Mouse (Mus musculus) small intestine, adult 2 months (tissue): ENCODE data around the gene Tedc1. TPM values are rescaled to one million over a fixed set of nuclear protein-coding genes. Genes with fewer than 3 reads are reported as not detected.

Source experiments
- H3K27ac ChIP-seq: fragments of 200-500 bp; 2 replicates; pipeline ENCODE4 v1.5.1; 2012; ENCODE audit warnings: low read depth, low read length, control low read depth, inconsistent platforms; ENCODE audit not compliant: insufficient read depth
- H3K27me3 ChIP-seq: fragments of 200-500 bp; 2 replicates; pipeline ENCODE4 v1.6.1; 2012; ENCODE audit warnings: mild to moderate bottlenecking, moderate library complexity, low read length, inconsistent platforms; ENCODE audit not compliant: control insufficient read depth, insufficient read depth
- H3K36me3 ChIP-seq: fragments of 200-500 bp; 2 replicates; pipeline ENCODE4 v1.6.1; 2012; ENCODE audit warnings: mild to moderate bottlenecking, low read length, control low read depth, inconsistent platforms; ENCODE audit not compliant: control insufficient read depth, insufficient read depth
- H3K4me1 ChIP-seq: fragments of 200-500 bp; 2 replicates; pipeline ENCODE4 v1.6.1; 2012; ENCODE audit warnings: low read length, inconsistent platforms, mixed read lengths; ENCODE audit not compliant: control insufficient read depth, insufficient read depth, insufficient read length
- H3K4me3 ChIP-seq: fragments of 200-500 bp; 2 replicates; pipeline ENCODE4 v1.5.1; 2012; ENCODE audit warnings: low read depth, mild to moderate bottlenecking, control low read depth, inconsistent platforms, low read length, moderate library complexity
- CTCF ChIP-seq: fragments of 200-500 bp; IDR thresholded peaks from 2 replicates; pipeline ENCODE4 v1.5.1; 2012; ENCODE audit warnings: low read depth, mild to moderate bottlenecking, control low read depth, inconsistent platforms, low read length, moderate library complexity, mixed read lengths; ENCODE audit not compliant: insufficient replicate concordance, insufficient read length; ENCODE audit errors: extremely low read depth
- POLR2A ChIP-seq: fragments of 200-500 bp; IDR thresholded peaks from 2 replicates; pipeline ENCODE4 v1.6.1; 2012; ENCODE audit warnings: low read depth, mild to moderate bottlenecking, control low read depth, inconsistent platforms, low read length, moderate library complexity
- WGBS: fragments of 180-500 bp; shearing (Covaris S2); methylation state at CpG from one replicate; pipeline ENCODE4 v1.1.7; 2018; 5-methylcytosine and 5-hydroxymethylcytosine counted together
- polyA plus RNA-seq: library from polyadenylated mRNA; depleted of rRNA; stranded (reverse); fragments of >200 nt; gene quantifications from 2 replicates; pipeline ENCODE4 v1.2.3, GENCODE M21; 2012

Gene Tedc1
- polyA plus RNA-seq, 1 experiment: 18.3 TPM

GRCm38 (mm10) chr12:113205251-113205942, 49.2 kb downstream of the Tedc1 start:
- Histone ChIP-seq H3K27ac (no peak overlapping the region), H3K4me1 (no peaks in the 10 kb centered on the region), H3K36me3 (no peaks in the 10 kb centered on the region), H3K4me3 (no peak overlapping the region), H3K27me3 (no peaks in the 10 kb centered on the region)
- 81% methylated on average over 7 of the region's 7 CpGs for WGBS
- TF ChIP-seq POLR2A (no peak), CTCF (no peak)

GRCm38 (mm10) chr12:113207737-113208136, 51.5 kb downstream of the Tedc1 start:
- 76% methylated on average over 6 of the region's 6 CpGs for WGBS
- H3K27ac ChIP-seq: no peak overlapping the region
- no peak for TF ChIP-seq CTCF
- TF ChIP-seq POLR2A: no peak
- H3K27me3 ChIP-seq: no peaks in the 10 kb centered on the region
- H3K36me3 ChIP-seq: no peaks in the 10 kb centered on the region
- H3K4me3 ChIP-seq: no peak overlapping the region
- no peaks in the 10 kb centered on the region for H3K4me1 ChIP-seq

- no peak for TF ChIP-seq CTCF
- no peak for TF ChIP-seq POLR2A
- 76% methylated on average over 17 of the region's 17 CpGs for WGBS
- H3K4me1 ChIP-seq: no peaks in the 10 kb centered on the region
Observed at GRCm38 (mm10) chr12:113210586-113211378, 54.6 kb downstream of the Tedc1 start.

GRCm38 (mm10) chr12:113211772-113212171, 55.6 kb downstream of the Tedc1 start:
- 67% methylated on average over 5 of the region's 5 CpGs for WGBS
- TF ChIP-seq POLR2A (no peak), CTCF (no peak)
- Histone ChIP-seq H3K4me1 (no peaks in the 10 kb centered on the region), H3K27me3 (no peaks in the 10 kb centered on the region), H3K4me3 (no peak overlapping the region), H3K36me3 (no peaks in the 10 kb centered on the region), H3K27ac (no peak overlapping the region)

More at GRCm38 (mm10) chr12:113210586-113211378, 54.6 kb downstream of the Tedc1 start:
- no peaks in the 10 kb centered on the region for H3K27me3 ChIP-seq
- no peak overlapping the region for H3K4me3 ChIP-seq
- no peaks in the 10 kb centered on the region for H3K36me3 ChIP-seq
- H3K27ac ChIP-seq: no peak overlapping the region

GRCm38 (mm10) chr12:113212326-113212924, 56.2 kb downstream of the Tedc1 start:
- no peaks in the 10 kb centered on the region for H3K4me1 ChIP-seq
- TF ChIP-seq CTCF: no peak
- TF ChIP-seq POLR2A: no peak
- no peak overlapping the region for H3K4me3 ChIP-seq
- H3K36me3 ChIP-seq: no peaks in the 10 kb centered on the region
- no peak overlapping the region for H3K27ac ChIP-seq
- 84% methylated on average over 10 of the region's 10 CpGs for WGBS
- H3K27me3 ChIP-seq: no peaks in the 10 kb centered on the region

- Histone ChIP-seq H3K4me1 (no peaks in the 10 kb centered on the region), H3K4me3 (no peak overlapping the region), H3K36me3 (no peaks in the 10 kb centered on the region), H3K27me3 (no peaks in the 10 kb centered on the region), H3K27ac (no peak overlapping the region)
- 70% methylated on average over 2 of the region's 2 CpGs for WGBS
- TF ChIP-seq CTCF: no peak
- no peak for TF ChIP-seq POLR2A
Observed at GRCm38 (mm10) chr12:113213226-113213625, 57.0 kb downstream of the Tedc1 start.

- H3K27me3 ChIP-seq: no peaks in the 10 kb centered on the region
- WGBS: 85% methylated on average over 25 of the region's 25 CpGs
- H3K4me1 ChIP-seq: no peaks in the 10 kb centered on the region
- TF ChIP-seq POLR2A: no peak
- no peak for TF ChIP-seq CTCF
- no peaks in the 10 kb centered on the region for H3K36me3 ChIP-seq
- no peak overlapping the region for H3K4me3 ChIP-seq
- H3K27ac ChIP-seq: no peak overlapping the region
Observed at GRCm38 (mm10) chr12:113214072-113214808, 58.0 kb downstream of the Tedc1 start.
